Mouse (Mus musculus) MEL (cell line): ENCODE data around the gene Gstp2. TPM values are rescaled to one million over a fixed set of nuclear protein-coding genes. Genes with fewer than 3 reads are reported as not detected.

Experiments
- DNase-seq: peaks from one replicate; pipeline ENCODE4 v3.0.0; 2011; ENCODE audit warnings: low read depth, low spot score
- H3K27ac ChIP-seq: 2 replicates; pipeline ENCODE4 v1.5.1; 2012; ENCODE audit warnings: low read depth, mild to moderate bottlenecking, control low read depth, low read length, moderate library complexity; ENCODE audit not compliant: control insufficient read depth
- H3K27me3 ChIP-seq, 2 experiments: fragments of 150-350 bp in 1 of 2; sonication (generic) in 1 of 2; 2 replicates each; pipeline ENCODE4 v1.6.1; 2012; ENCODE audit warnings: low read length in 2 of 2, mild to moderate bottlenecking in 2 of 2, improper control_type of control experiment in 1 of 2, moderate library complexity in 1 of 2; ENCODE audit not compliant: insufficient read depth in 2 of 2, control insufficient read depth in 1 of 2
- H3K36me3 ChIP-seq, 2 experiments: 2 replicates each; pipeline ENCODE4 v1.6.1; 2012 to 2014; ENCODE audit warnings: low read length in 2 of 2, improper control_type of control experiment in 1 of 2, inconsistent platforms in 1 of 2, mild to moderate bottlenecking in 1 of 2; ENCODE audit not compliant: insufficient read depth in 2 of 2, control insufficient read depth in 1 of 2
- H3K4me1 ChIP-seq, 2 experiments: fragments of 150-350 bp in 1 of 2; sonication (generic) in 1 of 2; 2 replicates each; pipeline ENCODE4 v1.6.1; 2012; ENCODE audit warnings: low read length in 2 of 2, improper control_type of control experiment in 1 of 2, mild to moderate bottlenecking in 1 of 2; ENCODE audit not compliant: insufficient read depth in 2 of 2, control insufficient read depth in 1 of 2
- H3K4me3 ChIP-seq, 2 experiments: fragments of 150-350 bp in 1 of 2; sonication (generic) in 1 of 2; 2 replicates each; pipeline ENCODE4 v1.5.1; 2012; ENCODE audit warnings: low read depth in 2 of 2, low read length in 2 of 2, mild to moderate bottlenecking in 2 of 2, moderate library complexity in 2 of 2, control low read depth in 1 of 2, improper control_type of control experiment in 1 of 2; ENCODE audit not compliant: control insufficient read depth in 1 of 2, insufficient read depth in 1 of 2
- H3K79me2 ChIP-seq: 2 replicates; pipeline ENCODE4 v1.6.1; 2012; ENCODE audit warnings: mild to moderate bottlenecking, low read length, moderate library complexity; ENCODE audit not compliant: control insufficient read depth, poor library complexity, insufficient read depth
- H3K9ac ChIP-seq: 2 replicates; pipeline ENCODE4 v1.6.1; 2012; ENCODE audit warnings: low read depth, mild to moderate bottlenecking, control low read depth, low read length, moderate library complexity; ENCODE audit not compliant: control insufficient read depth, poor library complexity, severe bottlenecking
- H3K9me3 ChIP-seq: fragments of 150-350 bp; sonication (generic); replicated peaks from 2 replicates; pipeline ENCODE4 v1.6.1; 2012; ENCODE audit warnings: mild to moderate bottlenecking, low read length, improper control_type of control experiment, moderate library complexity; ENCODE audit not compliant: insufficient read depth
- CHD2 ChIP-seq: IDR thresholded peaks from 2 replicates; pipeline ENCODE4 v1.6.1; 2011; ENCODE audit warnings: low read length, improper control_type of control experiment
- ELF1 ChIP-seq: IDR thresholded peaks from 2 replicates; pipeline ENCODE4 v1.6.1; 2014; ENCODE audit warnings: low read depth, mild to moderate bottlenecking, inconsistent platforms, low read length, improper control_type of control experiment, moderate library complexity
- ETS1 ChIP-seq: IDR thresholded peaks from 2 replicates; pipeline ENCODE4 v1.6.1; 2012; ENCODE audit warnings: low read depth, mild to moderate bottlenecking, inconsistent platforms, low read length, improper control_type of control experiment, moderate library complexity
- GABPA ChIP-seq: IDR thresholded peaks from 2 replicates; pipeline ENCODE4 v1.6.1; 2012; ENCODE audit warnings: low read depth, mild to moderate bottlenecking, inconsistent platforms, low read length, improper control_type of control experiment, moderate library complexity
- GATA1 ChIP-seq: IDR thresholded peaks from 2 replicates; pipeline ENCODE4 v1.6.1; 2011; ENCODE audit warnings: low read depth, low read length, improper control_type of control experiment
- HCFC1 ChIP-seq: IDR thresholded peaks from 2 replicates; pipeline ENCODE4 v1.6.1; 2012; ENCODE audit warnings: low read depth, mild to moderate bottlenecking, inconsistent platforms, low read length, improper control_type of control experiment, moderate library complexity
- JUND ChIP-seq: IDR thresholded peaks from 2 replicates; pipeline ENCODE4 v1.6.1; 2011; ENCODE audit warnings: low read depth, mild to moderate bottlenecking, improper control_type of control experiment, low read length
- KAT2A ChIP-seq: conservative IDR thresholded peaks from 2 replicates; pipeline ENCODE4 v1.6.1; 2012; ENCODE audit warnings: low read depth, low read length, improper control_type of control experiment, inconsistent platforms
- MAFK ChIP-seq: IDR thresholded peaks from 2 replicates; pipeline ENCODE4 v1.6.1; 2011; ENCODE audit warnings: low read depth, mild to moderate bottlenecking, low read length, improper control_type of control experiment, borderline replicate concordance
- MAX ChIP-seq: IDR thresholded peaks from 2 replicates; pipeline ENCODE4 v1.6.1; 2011; ENCODE audit warnings: low read length, improper control_type of control experiment
- MXI1 ChIP-seq: IDR thresholded peaks from 2 replicates; pipeline ENCODE4 v1.6.1; 2011; ENCODE audit warnings: mild to moderate bottlenecking, low read depth, low read length, improper control_type of control experiment
- MYB ChIP-seq: IDR thresholded peaks from 2 replicates; pipeline ENCODE4 v1.6.1; 2011; ENCODE audit warnings: mild to moderate bottlenecking, low read depth, low read length, improper control_type of control experiment
- MYC ChIP-seq: IDR thresholded peaks from 2 replicates; pipeline ENCODE4 v1.6.1; 2011; ENCODE audit warnings: low read depth, mild to moderate bottlenecking, low read length, improper control_type of control experiment, moderate library complexity
- NRF1 ChIP-seq: IDR thresholded peaks from 2 replicates; pipeline ENCODE4 v1.6.1; 2014; ENCODE audit warnings: low read depth, mild to moderate bottlenecking, inconsistent platforms, low read length, improper control_type of control experiment, moderate library complexity; ENCODE audit not compliant: poor library complexity, insufficient read depth, severe bottlenecking
- POLR2A ChIP-seq, 2 experiments: IDR thresholded peaks; 2 replicates each; pipeline ENCODE4 v1.6.1; 2011 to 2012; ENCODE audit warnings: low read length in 2 of 2, mild to moderate bottlenecking in 2 of 2, control low read depth in 1 of 2, improper control_type of control experiment in 1 of 2, low read depth in 1 of 2, moderate library complexity in 1 of 2; ENCODE audit not compliant: control insufficient read depth in 1 of 2, insufficient read depth in 1 of 2, poor library complexity in 1 of 2
- POLR2AphosphoS2 ChIP-seq: IDR thresholded peaks from 2 replicates; pipeline ENCODE4 v1.6.1; 2011; ENCODE audit warnings: low read length, improper control_type of control experiment
- POLR2AphosphoS5 ChIP-seq: IDR thresholded peaks from 2 replicates; pipeline ENCODE4 v1.6.1; 2012; ENCODE audit warnings: low read depth, borderline replicate concordance, mild to moderate bottlenecking, inconsistent platforms, low read length, moderate library complexity, mixed read lengths
- RAD21 ChIP-seq: IDR thresholded peaks from 2 replicates; pipeline ENCODE4 v1.6.1; 2011; ENCODE audit warnings: mild to moderate bottlenecking, low read depth, low read length, improper control_type of control experiment
- RCOR1 ChIP-seq: IDR thresholded peaks from 2 replicates; pipeline ENCODE4 v1.6.1; 2012; ENCODE audit warnings: low read depth, mild to moderate bottlenecking, inconsistent platforms, low read length, improper control_type of control experiment
- SIN3A ChIP-seq: IDR thresholded peaks from 2 replicates; pipeline ENCODE4 v1.6.1; 2012; ENCODE audit warnings: low read length, improper control_type of control experiment, inconsistent platforms
- SMC3 ChIP-seq: IDR thresholded peaks from 2 replicates; pipeline ENCODE4 v1.6.1; 2011; ENCODE audit warnings: low read depth, low read length, improper control_type of control experiment
- TBP ChIP-seq: IDR thresholded peaks from 2 replicates; pipeline ENCODE4 v1.8.0; 2011; ENCODE audit warnings: low read depth, low read length, improper control_type of control experiment
- TCF12 ChIP-seq: IDR thresholded peaks from 2 replicates; pipeline ENCODE4 v1.6.1; 2014; ENCODE audit warnings: low read depth, mild to moderate bottlenecking, inconsistent platforms, low read length, improper control_type of control experiment, moderate library complexity
- USF2 ChIP-seq, 2 experiments: IDR thresholded peaks; 2 replicates each; pipeline ENCODE4 v1.6.1; 2011 to 2012; ENCODE audit warnings: improper control_type of control experiment in 2 of 2, low read length in 2 of 2, borderline replicate concordance in 1 of 2, inconsistent platforms in 1 of 2, low read depth in 1 of 2, mild to moderate bottlenecking in 1 of 2; ENCODE audit not compliant: insufficient read depth in 1 of 2
- ZC3H11A ChIP-seq: IDR thresholded peaks from 2 replicates; pipeline ENCODE4 v1.6.1; 2012; ENCODE audit warnings: low read depth, mild to moderate bottlenecking, inconsistent platforms, low read length, improper control_type of control experiment
- ZKSCAN1 ChIP-seq: IDR thresholded peaks from 2 replicates; pipeline ENCODE4 v1.6.1; 2012; ENCODE audit warnings: low read depth, mild to moderate bottlenecking, inconsistent platforms, low read length, improper control_type of control experiment, moderate library complexity
- ZMIZ1 ChIP-seq: IDR thresholded peaks from 2 replicates; pipeline ENCODE4 v1.6.1; 2012; ENCODE audit warnings: low read depth, mild to moderate bottlenecking, inconsistent platforms, low read length, improper control_type of control experiment, moderate library complexity
- ZNF384 ChIP-seq: IDR thresholded peaks from 2 replicates; pipeline ENCODE4 v1.6.1; 2012; ENCODE audit warnings: low read depth, mild to moderate bottlenecking, inconsistent platforms, low read length, improper control_type of control experiment
- polyA plus RNA-seq, 2 experiments: library from polyadenylated mRNA; stranded (reverse) in 1 of 2; unstranded in 1 of 2; fragments of >175 nt in 1 of 2; fragments of >200 nt in 1 of 2; gene quantifications; 2 replicates each; pipeline versions ENCODE4 v1.2.1 to v1.2.4; 2012; ENCODE audit warnings: low replicate concordance in 2 of 2, low read depth in 1 of 2; ENCODE audit not compliant: insufficient read length in 2 of 2, insufficient read depth in 1 of 2, missing spikeins in 1 of 2
- total RNA-seq: library from RNA; depleted of rRNA; stranded (reverse); fragments of 300-350 nt; gene quantifications from 2 replicates; pipeline ENCODE4 v1.2.3, GENCODE M21; 2012

The Gstp2 gene
- total and polyA plus RNA-seq, 3 experiments = 0.65 to 7.4 TPM; not detected in 1

DNA sequence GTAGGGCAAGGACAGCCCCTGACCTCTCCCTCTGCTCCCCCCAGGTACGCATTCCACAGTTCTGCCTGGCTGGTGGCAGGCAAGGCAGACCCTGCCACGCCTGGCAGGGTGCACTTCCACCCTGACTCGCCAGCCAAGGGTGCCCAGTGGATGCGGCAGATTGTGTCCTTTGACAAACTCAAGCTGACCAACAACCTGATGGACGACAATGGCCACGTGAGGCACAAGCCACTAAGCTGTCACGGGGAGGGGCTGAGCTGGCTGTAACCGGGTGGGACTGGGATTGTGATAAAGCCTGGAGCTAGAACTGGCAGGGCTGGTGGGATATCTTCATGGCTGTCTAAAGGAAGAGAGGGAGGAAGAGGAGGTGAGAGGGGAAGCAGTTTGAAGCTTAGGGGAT, 48.6 kb downstream of the Gstp2 start:
- Histone ChIP-seq H3K4me1 (peaks cover 0 to 15% of the 10 kb centered on the region in 2 experiments; a peak in 2 of 4 replicates), H3K36me3 (peaks cover 0 to 6% of the 10 kb centered on the region in 2 experiments; a peak in 2 of 4 replicates), H3K4me3 (no peak overlapping the region), H3K9ac (no peak overlapping the region), H3K79me2 (peaks cover 1% of the 10 kb centered on the region; the same call in 1 of the 2 replicates), H3K9me3 (no peaks in the 10 kb centered on the region), H3K27ac (no peak overlapping the region), H3K27me3 (peaks cover 3 to 8% of the 10 kb centered on the region in 2 experiments)
- TF ChIP-seq ZMIZ1 (no peak), SIN3A (no peak), MAX (no peak), JUND (no peak), MXI1 (no peak), POLR2AphosphoS5 (no peak), ZC3H11A (no peak), RCOR1 (no peak), TCF12 (no peak), ELF1 (no peak), RAD21 (no peak), KAT2A (no peak), POLR2AphosphoS2 (no peak), ZNF384 (no peak), ETS1 (no peak), MYB (no peak), SMC3 (no peak), TBP (no peak)
- no peak for DNase-seq

DNA sequence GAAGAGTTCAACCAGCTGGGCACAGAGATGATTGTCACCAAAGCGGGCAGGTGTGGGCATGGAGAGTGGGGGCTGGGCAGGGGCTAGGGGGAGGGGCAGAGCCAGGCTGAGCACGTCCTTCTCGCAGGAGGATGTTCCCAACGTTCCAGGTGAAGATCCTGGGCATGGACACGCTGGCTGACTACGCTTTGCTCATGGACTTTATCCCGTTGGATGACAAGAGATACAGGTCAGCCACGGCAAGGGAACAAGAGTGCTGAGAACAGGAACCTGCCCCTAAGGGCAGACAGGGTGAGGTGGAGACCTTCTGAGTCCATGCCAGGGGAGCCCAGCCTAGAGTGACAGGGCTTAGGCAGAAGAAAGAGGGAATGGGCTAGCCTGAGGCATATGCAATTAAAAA, 49.1 kb downstream of the Gstp2 start:
- peaks cover 0 to 6% of the 10 kb centered on the region in 2 experiments; a peak in 2 of 4 replicates for H3K36me3 ChIP-seq
- H3K9me3 ChIP-seq = no peaks in the 10 kb centered on the region
- no peak overlapping the region for H3K9ac ChIP-seq
- H3K27ac ChIP-seq = no peak overlapping the region
- peaks cover 1% of the 10 kb centered on the region; the same call in 1 of the 2 replicates for H3K79me2 ChIP-seq
- H3K4me1 ChIP-seq = peaks cover 0 to 14% of the 10 kb centered on the region in 2 experiments; a peak in 2 of 4 replicates
- no peak for TF ChIP-seq ZC3H11A
- no peak for TF ChIP-seq KAT2A
- TF ChIP-seq NRF1 = no peak
- TF ChIP-seq ZKSCAN1 = no peak
- no peak for TF ChIP-seq GATA1
- TF ChIP-seq HCFC1 = no peak
- TF ChIP-seq CHD2 = no peak
- TF ChIP-seq USF2 (IDR thresholded peaks at IDR 0.05; ENCODE audit: borderline replicate concordance in 1 of 2, insufficient read depth in 1 of 2, low read depth in 1 of 2, low read length in 2 of 2) = no peak
- no peak for TF ChIP-seq JUND
- TF ChIP-seq RCOR1 = no peak
- no peak for TF ChIP-seq MAFK
- TF ChIP-seq ZNF384 = no peak
- TF ChIP-seq ZMIZ1 = no peak
- TF ChIP-seq POLR2A (IDR thresholded peaks at IDR 0.05; ENCODE audit: control insufficient read depth in 1 of 2, insufficient read depth in 1 of 2, low read depth in 1 of 2, low read length in 2 of 2, poor library complexity in 1 of 2) = no peak
- TF ChIP-seq POLR2AphosphoS5 = no peak
- no peak for TF ChIP-seq RAD21
- no peak for TF ChIP-seq MYC
- no peak for TF ChIP-seq GABPA
- TF ChIP-seq MYB = no peak
- no peak for TF ChIP-seq MXI1
- TF ChIP-seq, all 39 proteins: peak for 0
- Histone ChIP-seq H3K27me3 (peaks cover 3 to 8% of the 10 kb centered on the region in 2 experiments), H3K4me3 (no peak overlapping the region)
- no peak for DNase-seq
